Mouse (Mus musculus) heart, postnatal 4 days (tissue): ENCODE data around the gene Zbtb16. TPM values are rescaled to one million over a fixed set of nuclear protein-coding genes. Genes with fewer than 3 reads are reported as not detected.

Source experiments
- DNase-seq: peaks from one replicate; pipeline ENCODE4 v3.0.0; 2021
- total RNA-seq, 2 experiments: library from RNA; stranded (reverse); gene quantifications; 2 replicates each; pipeline ENCODE4 v1.2.3; 2021

The Zbtb16 gene
- total RNA-seq, 2 experiments from 2014 or later = 24.0 to 24.7 TPM

DNA sequence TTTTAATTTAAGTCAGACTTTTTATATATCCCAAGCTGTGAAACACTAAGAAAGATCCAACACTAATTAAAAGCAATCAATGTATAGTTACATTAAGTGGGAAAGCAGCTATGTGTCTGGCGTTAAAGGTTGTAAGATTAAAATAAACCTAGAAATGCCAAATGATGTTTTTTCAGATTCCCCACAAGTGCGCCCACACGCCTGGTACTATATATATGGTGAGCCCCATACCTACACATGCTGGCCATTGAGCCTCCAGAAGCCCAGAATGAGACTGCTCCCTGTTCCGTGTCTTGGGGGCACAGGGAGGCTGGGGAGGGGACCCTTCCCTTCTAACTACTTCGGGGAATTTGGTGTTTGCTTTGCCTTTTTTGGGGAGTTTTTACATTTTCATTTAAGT lies 34.7 kb downstream of the Zbtb16 start:
- no peak for DNase-seq

DNA sequence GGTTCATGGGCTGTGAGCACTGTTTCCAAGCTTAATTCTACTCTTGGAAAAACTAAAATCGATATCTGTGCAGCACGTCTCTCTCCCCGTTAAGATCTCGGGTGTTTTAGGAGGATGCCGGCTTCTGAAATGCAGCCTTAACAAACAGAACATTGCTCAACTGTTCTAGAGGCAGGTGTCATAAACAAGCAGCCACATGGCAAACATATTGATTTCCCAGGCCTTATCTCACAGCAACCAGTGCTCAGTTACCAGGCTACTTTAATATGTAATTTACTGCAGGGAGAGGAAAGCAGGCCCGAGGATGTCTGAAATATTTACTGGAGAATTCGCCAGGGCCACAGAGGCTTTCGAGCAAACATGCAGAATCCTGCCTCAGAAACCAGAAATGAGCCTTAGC lies 35.4 kb downstream of the Zbtb16 start:
- DNase-seq = no peak

DNA sequence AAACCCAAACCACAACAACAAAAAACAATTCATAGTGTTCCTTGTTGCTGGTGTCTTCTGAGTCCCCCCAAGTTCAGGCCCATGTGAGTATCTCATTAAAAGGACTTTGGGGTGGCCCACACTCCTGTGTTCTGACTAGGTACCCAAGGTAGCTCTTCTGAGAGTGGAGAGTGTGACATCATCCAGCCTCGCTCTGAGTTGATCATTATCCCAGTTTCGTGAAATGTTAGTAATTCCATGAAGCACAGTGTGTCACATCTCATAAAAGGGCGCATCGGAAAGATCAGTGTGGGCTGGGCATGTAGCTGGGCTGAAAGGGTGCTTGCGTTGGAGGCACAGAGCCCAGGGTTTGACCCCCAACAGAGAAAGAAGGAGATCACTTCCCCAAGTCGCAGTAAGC lies 38.0 kb downstream of the Zbtb16 start:
- no peak for DNase-seq

DNA sequence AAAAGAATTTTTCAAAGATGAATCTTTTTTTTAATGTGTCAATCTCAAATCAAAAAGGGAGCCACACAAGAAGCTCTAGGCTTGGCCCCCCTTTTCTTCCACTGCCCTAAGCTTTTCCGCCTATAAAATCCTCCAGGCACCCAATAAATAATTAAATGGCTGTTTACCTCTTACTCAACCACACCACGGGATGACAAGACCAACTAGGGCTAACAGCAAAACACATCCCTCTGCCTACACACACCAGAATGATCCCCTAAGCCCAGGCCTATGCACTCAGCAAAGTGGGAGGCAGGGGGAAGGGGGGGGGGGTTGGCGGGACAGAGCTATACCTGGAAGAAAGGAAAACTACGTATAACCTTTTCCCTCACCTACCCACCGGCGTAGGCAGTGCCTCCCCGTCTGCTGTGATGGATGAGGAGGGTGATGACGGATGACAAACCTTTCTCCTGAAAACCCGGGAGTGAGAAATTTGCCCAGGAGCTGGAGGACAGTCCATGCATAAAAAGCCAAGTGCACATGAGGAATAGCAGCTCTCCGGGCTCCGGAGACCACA lies 39.7 kb downstream of the Zbtb16 start:
- no peak for DNase-seq

DNA sequence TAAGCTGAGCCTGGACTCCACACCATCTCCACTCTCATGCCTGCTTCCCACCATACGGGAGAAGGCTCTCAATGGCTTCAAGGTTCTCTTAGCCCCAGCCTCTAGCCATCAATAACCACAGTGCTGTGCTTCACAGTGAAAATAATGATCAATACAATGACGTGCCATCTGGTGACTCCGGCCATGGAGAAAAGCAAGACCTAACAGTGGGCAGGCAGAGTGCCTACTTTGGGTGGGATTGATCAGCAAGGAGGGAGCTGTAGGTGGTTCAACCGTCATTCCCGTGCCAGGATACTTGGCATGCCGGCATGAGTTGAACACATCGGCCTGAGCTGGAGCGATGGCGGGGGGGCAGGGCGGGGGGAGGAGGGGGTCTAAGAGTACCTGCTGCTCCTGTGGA lies 40.3 kb downstream of the Zbtb16 start:
- no peak for DNase-seq

DNA sequence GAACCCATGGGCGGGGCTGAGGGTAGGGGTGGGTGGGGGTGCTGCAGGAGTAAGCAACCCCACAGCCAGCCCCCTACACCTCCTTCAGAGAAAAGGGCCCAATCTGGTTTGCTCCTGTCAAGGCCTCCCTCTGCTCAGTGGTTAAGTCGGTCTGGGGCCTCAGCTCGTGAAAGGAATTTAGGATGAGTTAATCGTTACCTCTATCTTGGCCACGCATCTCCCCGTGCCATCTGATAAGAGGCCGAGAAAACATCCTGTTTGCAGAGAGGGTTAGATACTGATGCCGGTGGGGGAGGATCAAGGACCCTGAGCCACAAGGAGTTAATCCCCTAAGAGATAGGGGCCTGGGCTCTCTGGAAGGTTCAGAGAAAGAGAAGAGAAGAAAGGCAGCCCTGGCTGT lies 40.9 kb downstream of the Zbtb16 start:
- DNase-seq = no peak

DNA sequence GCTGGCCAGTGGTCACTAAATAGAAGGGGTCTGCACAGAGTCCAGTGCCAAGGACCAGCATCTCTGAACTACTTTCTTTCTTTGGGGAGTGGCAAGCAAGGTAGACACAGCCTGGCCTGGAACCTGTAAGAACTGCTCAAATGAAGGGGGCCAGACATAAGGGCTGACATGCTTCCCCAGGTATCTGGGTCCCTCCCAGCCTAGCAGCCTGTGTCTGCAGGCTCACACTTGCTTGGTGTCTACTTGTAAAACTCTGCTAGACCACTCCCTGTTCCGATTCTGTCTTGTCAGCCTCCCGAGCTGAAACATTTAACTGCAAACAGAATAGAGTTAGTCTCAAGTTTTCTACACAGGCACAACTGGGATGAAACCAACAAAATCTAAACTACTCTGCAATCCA lies 41.6 kb downstream of the Zbtb16 start:
- DNase-seq = no peak

DNA sequence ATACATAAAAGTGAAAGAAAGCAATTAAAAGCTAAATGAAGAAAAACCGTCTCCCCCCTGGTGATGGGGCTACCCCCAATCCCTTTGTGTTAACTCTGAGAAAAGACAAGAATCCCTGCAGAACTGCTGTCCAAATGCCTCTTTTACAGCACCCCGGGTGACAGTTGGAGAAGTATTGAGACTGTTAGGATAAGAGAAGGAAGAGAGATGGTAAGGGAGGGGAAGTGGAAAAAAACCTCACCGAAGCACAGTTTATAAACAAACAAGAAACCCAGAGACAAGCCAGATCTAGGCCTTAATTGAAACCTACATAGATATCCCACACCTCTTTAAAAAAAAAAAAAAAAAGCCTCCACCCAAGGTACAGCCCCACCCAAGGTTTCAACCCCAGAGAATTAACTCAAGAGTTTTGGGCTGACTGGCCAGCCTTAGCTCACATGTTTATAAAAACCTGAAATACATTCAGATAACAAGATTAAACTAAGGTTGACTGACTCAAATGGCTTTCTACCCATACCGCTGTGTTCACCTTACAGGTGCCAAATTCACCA lies 42.3 kb downstream of the Zbtb16 start:
- no peak for DNase-seq

DNA sequence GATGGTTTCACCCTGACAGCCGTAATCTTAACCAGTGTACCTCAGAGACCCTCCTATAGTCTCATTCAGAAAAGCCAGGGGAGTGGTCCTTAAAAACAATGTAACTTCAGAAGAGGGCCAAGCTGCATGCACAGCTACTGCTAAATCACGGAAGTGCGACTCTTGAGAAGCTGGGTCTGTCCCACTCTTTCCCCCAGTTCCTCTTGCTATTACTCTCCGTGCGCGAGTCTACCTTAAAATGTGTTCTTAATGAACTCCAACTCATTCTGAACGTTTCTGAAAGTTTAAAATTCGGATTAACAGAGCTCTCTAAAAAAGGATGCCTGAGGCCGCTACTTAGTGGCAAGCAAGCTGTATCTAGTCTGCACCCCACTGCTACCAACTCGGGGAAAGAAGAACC lies 45.4 kb downstream of the Zbtb16 start:
- DNase-seq = no peak

DNA sequence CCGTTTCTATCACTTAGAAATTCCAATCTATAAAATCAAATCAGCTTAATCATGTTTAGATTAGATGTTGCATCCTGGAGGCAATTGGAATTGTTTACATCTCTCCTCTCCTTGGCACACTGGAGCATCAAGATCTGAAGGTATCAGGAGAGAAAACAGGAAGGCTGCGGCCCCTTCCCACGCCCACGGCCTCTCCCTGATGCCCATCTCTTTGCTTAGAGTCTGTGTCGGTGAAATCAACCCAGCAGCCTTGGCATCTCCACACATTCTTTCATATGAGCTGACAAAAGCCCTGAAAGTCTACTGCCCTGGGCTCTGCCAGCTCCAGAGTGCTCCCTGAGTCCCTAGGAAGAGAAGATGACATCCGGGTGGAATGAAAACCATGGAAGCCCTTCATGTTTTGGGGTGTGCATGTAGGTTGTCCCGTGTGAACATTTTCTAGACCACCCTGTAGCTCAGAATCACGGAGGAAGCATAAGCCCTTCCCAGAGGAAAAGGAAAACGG lies 48.1 kb downstream of the Zbtb16 start:
- no peak for DNase-seq

DNA sequence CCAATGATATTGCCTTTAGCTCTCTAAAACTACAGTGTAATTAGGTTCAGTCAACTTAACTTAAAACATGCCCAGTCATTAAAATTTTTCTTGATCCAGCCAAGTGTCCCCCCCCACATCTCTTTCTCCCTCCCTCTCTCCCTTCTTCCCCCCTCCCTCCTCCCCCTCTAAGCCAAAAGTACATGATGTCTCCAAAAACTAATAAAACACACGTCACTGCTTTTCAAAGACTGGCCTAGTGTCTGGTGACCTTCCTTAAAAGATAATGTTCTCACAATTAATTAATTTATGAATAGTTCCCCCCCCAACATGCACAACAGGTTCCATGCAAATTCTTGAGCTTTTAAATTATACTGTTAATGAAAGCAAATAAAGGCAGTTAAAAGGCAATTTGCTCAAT lies 48.7 kb downstream of the Zbtb16 start:
- DNase-seq = no peak

DNA sequence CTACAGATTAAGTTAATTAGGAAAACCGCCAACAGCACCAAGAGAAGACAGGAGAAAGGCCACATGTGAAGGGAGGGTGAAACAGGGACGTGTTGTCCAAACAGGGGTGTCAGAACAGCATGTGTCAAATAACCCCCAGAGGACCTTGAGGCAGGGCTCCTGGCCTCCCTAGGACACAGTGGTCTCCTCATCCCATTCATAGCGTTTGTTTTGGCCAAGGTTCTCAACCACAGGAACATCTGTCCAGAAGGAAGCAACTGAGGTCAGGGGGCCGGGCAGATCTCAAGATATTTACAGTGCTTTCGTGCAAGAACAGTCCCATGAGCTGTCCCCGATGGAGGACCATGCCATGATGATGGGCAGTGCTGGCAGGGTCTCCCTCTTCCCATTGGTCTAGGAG lies 49.2 kb downstream of the Zbtb16 start:
- no peak for DNase-seq

DNA sequence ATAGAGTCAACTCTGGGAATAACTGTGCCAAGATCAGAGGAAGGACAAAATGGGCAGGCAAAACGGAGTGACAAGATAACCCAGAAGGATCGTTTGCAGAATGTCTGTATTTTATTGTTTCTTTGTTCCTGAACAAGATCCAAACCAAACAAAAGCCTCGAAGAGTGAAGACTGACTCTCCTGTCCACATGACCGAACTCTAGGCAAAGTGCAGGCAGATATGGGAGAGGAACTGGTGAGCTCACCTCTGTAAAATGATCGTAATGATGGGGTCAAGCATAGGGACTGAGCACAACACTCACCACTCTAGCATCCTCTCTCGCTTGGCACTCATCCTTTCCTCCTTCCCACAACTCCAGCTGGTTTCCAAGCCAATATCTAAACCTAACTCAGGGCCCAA lies 51.1 kb downstream of the Zbtb16 start:
- DNase-seq = no peak

DNA sequence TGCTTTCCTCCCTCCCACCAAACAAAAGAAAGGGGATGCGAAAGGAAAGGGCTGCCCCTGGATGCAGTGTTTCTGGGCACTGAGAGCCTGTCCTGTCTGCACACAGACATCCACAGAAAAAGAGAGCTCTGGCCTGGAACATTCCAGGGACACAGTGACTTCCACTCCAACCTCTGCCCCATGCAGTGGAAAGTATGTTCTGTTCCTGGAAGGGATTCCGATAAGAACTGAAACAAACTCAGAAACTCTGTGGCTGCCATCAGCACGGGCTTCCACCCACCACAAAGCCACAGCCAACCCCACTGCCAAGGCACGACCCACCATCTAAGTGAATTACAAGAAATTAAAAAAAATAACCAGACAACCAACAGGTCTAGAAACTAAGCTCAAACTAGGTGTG lies 52.7 kb downstream of the Zbtb16 start:
- DNase-seq = peak; percentile 19

DNA sequence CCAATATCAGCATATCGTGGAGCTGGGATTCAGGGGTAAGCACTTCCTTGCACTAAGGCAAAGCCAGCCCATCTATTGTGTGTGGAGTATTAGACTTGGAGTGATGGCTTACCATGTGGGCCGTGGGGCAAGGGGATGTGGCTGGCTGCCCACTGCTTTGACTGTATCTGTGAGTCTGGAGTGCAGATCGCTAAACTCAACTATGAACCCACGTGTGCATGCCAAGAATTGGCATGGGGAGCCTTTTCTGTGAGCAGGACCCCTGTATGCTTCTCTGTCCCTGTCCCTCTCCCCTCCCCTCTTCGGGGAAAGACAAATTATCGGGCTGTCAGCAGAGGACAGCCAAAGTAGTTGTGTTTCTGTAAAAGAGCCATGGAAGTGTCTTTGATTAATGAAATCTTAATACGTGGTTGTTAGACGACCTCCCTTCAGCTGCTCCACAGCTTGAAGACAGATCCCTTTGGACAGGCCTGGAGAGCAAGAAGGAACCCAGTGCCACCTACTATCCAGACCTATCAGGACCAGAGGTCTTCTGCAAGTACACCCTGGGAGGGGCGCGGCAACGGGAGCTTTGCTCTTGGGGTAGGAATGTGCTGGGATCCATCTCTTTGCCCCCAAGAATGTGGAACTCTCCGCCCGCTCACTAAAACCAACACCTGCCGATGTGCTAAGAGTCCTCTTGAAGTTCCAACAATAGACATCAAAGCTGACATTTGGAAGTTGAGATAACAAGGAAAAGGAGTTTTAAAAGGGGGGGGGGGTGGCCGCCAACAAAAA lies 53.5 kb downstream of the Zbtb16 start:
- no peak for DNase-seq

DNA sequence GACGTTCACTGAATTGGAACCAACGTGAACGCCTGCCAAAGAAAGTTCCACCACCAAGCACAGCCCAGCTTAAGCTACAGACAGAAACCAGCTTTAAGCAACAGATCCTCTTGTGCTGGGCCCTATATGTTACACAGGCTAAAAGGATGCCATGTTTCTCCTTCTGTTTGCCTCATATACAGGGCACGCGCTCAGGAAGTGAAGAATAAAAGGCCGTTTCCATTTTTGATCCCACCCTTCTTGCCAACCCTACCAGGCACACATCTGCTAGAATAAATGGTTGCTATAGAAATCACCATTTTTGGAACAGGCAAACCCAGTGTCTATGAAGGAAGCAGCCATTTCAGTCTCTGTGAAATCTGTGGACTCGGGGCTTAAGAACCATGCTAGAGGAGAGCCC lies 59.8 kb downstream of the Zbtb16 start:
- no peak for DNase-seq

DNA sequence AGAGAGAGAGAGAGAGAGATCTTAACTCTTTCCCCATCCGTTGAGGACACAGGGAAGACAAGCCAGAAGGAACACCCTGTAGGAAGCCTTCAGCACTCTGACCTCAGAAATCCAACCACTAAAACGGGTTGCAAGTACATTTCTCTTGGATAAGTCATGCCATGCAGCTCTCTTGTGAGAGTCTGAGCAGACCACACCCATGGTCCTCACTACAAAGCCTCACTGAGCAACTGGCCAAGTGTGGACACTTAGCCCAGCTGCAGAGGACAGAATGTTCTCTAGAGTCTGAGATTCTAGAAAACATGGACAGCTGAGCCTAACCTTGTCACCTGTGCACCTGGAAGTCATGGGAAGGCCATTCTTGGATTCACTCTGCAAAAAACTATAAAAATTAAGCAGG lies 60.5 kb downstream of the Zbtb16 start:
- DNase-seq = no peak

DNA sequence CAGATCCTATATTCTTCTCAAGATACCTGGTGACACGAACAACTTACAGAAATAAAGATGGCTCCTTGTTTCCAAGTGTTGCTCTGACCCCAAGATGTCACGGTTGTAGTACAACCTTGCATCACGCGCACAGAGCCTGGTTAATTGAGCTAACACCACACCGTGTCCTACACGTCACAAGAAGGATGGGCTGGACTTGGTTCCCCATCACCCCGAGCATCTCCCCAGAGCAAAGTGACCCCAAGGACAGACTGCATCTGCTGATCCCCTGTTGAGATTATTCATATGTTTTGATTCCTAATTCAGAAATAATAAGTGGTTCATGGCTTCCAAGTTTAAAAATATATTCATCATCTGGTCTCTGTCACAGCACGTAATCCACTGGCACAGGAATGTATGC lies 62.3 kb downstream of the Zbtb16 start:
- no peak for DNase-seq

DNA sequence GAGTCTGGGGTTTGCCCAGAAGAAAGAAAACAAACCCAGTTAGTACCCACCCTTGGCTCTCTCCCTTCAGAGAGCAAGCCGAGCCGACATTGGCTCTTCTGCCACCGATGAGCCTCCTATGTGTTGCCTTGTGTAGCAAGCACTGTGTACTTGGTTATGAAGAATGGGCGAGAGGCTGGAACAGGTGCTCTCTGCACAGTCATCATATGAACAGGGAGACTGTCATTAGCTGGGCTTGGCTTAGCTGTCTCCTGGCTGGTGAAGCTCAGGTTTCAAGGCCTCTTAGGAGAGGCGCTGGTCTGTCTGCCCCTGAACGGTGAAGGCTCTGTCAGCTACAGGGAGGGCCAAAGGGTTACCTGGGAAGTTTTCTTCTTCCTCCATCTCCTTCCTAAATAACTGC lies 62.9 kb downstream of the Zbtb16 start:
- DNase-seq = no peak

DNA sequence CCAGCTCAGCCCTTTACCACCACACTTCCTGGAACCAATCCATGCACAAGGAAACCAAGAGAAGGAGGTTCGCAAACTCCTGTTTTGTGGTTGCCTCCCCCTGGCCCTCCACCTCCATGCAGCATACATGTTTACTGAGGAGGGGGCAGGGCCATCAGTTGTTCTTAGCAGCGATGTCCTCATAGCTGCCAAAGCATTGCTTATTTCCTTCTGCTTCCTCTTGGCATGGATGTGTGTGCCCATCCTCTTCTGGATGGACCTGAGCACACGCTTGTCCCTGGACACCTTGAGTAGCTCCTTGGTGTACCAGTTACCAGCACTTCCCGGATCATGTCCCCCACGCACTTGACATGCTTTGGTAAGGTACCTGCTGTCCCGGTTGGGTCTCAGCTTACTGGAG lies 64.5 kb downstream of the Zbtb16 start:
- no peak for DNase-seq

DNA sequence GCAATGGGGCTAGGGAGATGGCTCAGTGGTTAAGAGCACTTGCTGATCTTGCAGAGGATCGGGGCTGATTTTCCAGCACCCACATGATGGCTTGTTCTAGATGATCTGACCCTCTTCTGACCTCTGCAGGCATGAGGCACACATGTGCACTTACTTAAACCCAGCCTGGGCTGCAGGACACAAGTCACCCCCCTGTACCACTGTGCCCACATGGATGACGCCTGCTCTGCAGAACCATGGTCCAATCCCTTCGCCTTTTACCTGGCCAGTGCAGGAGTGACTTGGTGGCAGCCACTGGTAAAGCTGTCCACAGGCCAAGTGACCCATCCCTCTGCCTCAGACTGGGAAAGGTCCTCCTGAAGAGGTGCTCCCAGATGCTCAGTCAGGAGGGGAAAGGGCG lies 67.1 kb downstream of the Zbtb16 start:
- DNase-seq = no peak

DNA sequence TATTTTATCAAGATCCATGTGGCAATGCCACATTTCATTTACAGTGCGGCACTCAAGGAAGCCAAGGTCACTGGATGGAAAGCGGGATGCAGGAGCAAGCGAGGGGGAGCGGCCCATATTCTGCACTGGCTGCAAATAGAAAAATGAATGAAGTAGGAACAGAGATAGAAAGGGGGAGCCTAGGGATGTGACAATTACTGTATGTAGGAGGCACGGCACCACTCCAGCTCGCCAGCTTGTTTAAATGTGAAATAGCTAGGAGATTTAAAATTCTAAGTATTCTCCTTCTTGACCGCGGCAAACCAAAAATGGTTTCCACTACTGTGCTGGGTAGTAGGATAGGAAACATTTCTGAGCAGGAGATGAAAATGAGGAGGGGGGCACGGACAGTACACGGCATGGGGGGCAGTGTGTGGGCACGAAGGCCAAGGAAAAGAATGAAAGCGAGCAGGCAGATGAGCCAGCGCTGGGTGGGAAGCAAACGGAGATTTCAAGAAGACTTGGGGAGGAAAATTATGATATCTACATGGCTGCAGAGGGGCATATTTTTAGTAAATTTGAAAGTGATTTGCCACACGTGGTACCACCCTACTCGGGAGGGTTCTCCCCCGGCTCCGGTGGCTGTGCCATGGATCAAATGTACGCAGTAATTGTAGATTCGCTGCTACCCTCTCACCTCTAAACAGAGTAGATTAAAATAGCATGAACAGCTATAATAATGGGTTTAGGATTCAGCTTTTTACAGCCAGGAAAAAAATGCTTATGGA lies 68.2 kb downstream of the Zbtb16 start:
- DNase-seq = no peak

DNA sequence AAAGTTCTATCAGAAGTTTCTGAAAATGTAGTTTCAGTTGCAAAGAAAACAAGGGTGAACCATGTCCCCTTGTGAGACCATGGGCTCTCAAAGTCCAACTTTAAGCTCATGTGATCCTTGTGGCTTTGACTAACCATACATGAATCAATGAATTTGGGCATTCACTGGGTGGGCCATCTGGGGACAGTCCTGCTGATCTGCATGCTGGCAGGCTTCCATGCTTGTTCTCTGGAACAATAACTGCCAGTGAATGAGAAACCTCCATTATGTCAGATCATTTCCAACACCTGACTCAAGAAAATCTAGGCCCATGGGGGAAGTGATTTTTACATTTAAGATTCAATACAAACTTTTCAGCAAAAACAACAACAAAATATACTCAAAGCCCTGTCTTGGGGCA lies 70.1 kb downstream of the Zbtb16 start:
- no peak for DNase-seq

DNA sequence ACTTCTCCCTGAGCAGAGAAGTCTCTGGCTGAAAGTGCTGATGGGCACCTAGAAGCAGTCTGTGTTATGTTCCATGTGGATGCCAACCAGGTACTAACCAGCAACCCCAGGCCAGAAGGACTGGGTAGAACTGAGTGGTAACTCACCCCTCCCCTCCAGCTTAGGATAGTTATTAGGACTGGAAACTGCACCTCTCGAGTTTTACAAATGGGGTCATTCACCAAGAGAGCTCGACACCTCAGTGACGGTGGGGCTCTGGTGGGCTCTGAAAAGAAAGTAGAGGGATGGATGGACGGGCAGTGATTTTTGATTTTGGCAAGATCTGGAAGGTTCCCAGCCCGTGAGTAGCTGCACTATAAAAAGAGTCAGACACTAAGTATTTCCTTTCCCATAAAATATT lies 71.7 kb downstream of the Zbtb16 start:
- no peak for DNase-seq
